Mouse (Mus musculus) forebrain, embryonic 11.5 days (tissue): Measurements from ENCODE around the gene Gm3476. TPM values are rescaled to one million over a fixed set of nuclear protein-coding genes. Genes with fewer than 3 reads are reported as not detected.

Experiments
- polyA plus RNA-seq: library from polyadenylated mRNA; unstranded; fragments of >200 nt; fragmentation: Nextera tagmentation; extraction: Ambion mirVana; gene quantifications from 2 replicates; pipeline ENCODE4 v1.2.1, GENCODE M21; 2014

Gm3476 gene
- polyA plus RNA-seq, 1 experiment from 2014 or later = not detected

Other genes with a start within 250 kb of the Gm3476 start
- gene Gm8237, start 245.4 kb downstream of the Gm3476 start, polyA plus RNA-seq = 0.47 TPM in 1 of 2 replicates, not detected in the other
- 0.19 and 0.29 TPM in 2 replicates for gene Gm3248, start 164.1 kb downstream of the Gm3476 start, polyA plus RNA-seq
- gene Gm3453, start 146.7 kb downstream of the Gm3476 start, polyA plus RNA-seq = not detected in 2 replicates
- gene Gm6337, start 67.5 kb downstream of the Gm3476 start, polyA plus RNA-seq = not detected in 2 replicates
- 0.64 and 1.2 TPM in 2 replicates for gene Gm8206, start 31.9 kb downstream of the Gm3476 start, polyA plus RNA-seq
- gene Gm3468, start 17.1 kb downstream of the Gm3476 start, polyA plus RNA-seq = 2.2 and 2.5 TPM in 2 replicates
- gene Gm21560, start 93.5 kb upstream of the Gm3476 start, polyA plus RNA-seq = not detected in 2 replicates
- 1.6 and 1.7 TPM in 2 replicates for gene Gm3411, start 161.4 kb upstream of the Gm3476 start, polyA plus RNA-seq
- gene Gm21103, start 179.0 kb upstream of the Gm3476 start, polyA plus RNA-seq = not detected in 2 replicates
- gene Gm3618, start 217.9 kb upstream of the Gm3476 start, polyA plus RNA-seq = not detected in 2 replicates